Mouse (Mus musculus) embryonic facial prominence, embryonic 14.5 days (tissue): Measurements from ENCODE around the gene Stox2. TPM values are rescaled to one million over a fixed set of nuclear protein-coding genes. Genes with fewer than 3 reads are reported as not detected.

Experiments
- ATAC-seq: fragments of 200-750 bp; cut with Nextera tagmentation; 2 replicates; pipeline ENCODE4 v1.8.0; 2017; ENCODE audit warnings: low read depth, moderate number of reproducible peaks, moderate TSS enrichment
- DNase-seq: peaks from one replicate; pipeline ENCODE4 v3.0.0-alpha.2; 2015; ENCODE audit warnings: low spot score
- H3K27ac ChIP-seq: fragments of 300-500 bp; sonication (generic); replicated peaks from 2 replicates; pipeline ENCODE4 v1.5.1; 2014; ENCODE audit warnings: low read depth, mild to moderate bottlenecking, low read length, moderate library complexity
- H3K27me3 ChIP-seq: fragments of 300-500 bp; sonication (generic); replicated peaks from 2 replicates; pipeline ENCODE4 v1.6.1; 2014; ENCODE audit warnings: low read length; ENCODE audit not compliant: control insufficient read depth, insufficient read depth
- H3K36me3 ChIP-seq: fragments of 300-500 bp; sonication (generic); 2 replicates; pipeline ENCODE4 v1.6.1; 2014; ENCODE audit warnings: low read length, mixed read lengths; ENCODE audit not compliant: control insufficient read depth, insufficient read depth
- H3K4me1 ChIP-seq: fragments of 300-500 bp; sonication (generic); 2 replicates; pipeline ENCODE4 v1.6.1; 2014; ENCODE audit warnings: antibody characterized with exemption, low read length; ENCODE audit not compliant: control insufficient read depth, insufficient read depth
- H3K4me2 ChIP-seq: fragments of 300-500 bp; sonication (generic); 2 replicates; pipeline ENCODE4 v1.6.1; 2014; ENCODE audit warnings: low read depth, mild to moderate bottlenecking, low read length, moderate library complexity, mixed read lengths
- H3K4me3 ChIP-seq: fragments of 300-500 bp; sonication (generic); 2 replicates; pipeline ENCODE4 v1.5.1; 2014; ENCODE audit warnings: low read depth, mild to moderate bottlenecking, low read length
- H3K9ac ChIP-seq: fragments of 300-500 bp; sonication (generic); 2 replicates; pipeline ENCODE4 v1.6.1; 2014; ENCODE audit warnings: low read depth, mild to moderate bottlenecking, low read length, moderate library complexity, mixed read lengths
- H3K9me3 ChIP-seq: fragments of 300-500 bp; sonication (generic); 2 replicates; pipeline ENCODE4 v1.6.1; 2016; ENCODE audit warnings: low read length; ENCODE audit not compliant: control insufficient read depth
- whole genome bisulfite sequencing: fragments of 180-500 bp; shearing (Covaris S2); extraction: QIAGEN DNeasy Blood & Tissue Kit; methylation state at CpG from one replicate; pipeline ENCODE4 v1.1.7; 2014; 5-methylcytosine and 5-hydroxymethylcytosine counted together
- polyA plus RNA-seq: library from polyadenylated mRNA; unstranded; fragments of >200 nt; fragmentation: Nextera tagmentation; extraction: Ambion mirVana; gene quantifications from 2 replicates; pipeline ENCODE4 v1.2.1, GENCODE M21; 2014

Gene Stox2
- polyA plus RNA-seq, 1 experiment from 2014 or later: 14.2 TPM

DNA sequence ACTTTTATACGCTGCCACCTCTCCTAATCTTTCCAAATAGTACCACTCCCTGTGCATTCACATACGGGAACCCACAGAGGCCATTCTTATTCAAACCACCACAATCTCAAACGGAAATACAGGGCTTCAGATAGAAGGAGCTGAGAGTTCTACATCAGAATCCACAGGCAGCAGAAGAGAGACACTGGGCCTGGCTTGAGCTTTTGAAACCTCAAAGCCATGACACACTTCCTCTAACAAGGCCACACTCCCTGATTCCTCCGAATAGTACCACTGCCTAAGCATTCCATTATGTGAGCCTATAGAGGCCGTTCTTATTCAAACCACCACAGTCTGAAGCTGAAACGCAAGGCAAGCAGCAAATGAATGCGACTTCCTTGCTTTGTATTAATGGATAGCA, 69.5 kb downstream of the Stox2 start:
- H3K4me1 ChIP-seq: peaks cover 8% of the 10 kb centered on the region; the same call in 1 of the 2 replicates
- no peaks in the 10 kb centered on the region for H3K27me3 ChIP-seq
- no peak for DNase-seq
- ATAC-seq: no peak
- WGBS: 92% methylated on average over 7 of the region's 7 CpGs
- no peaks in the 10 kb centered on the region for H3K9me3 ChIP-seq
- no peak overlapping the region for H3K4me2 ChIP-seq
- no peak overlapping the region for H3K9ac ChIP-seq
- H3K4me3 ChIP-seq: no peak overlapping the region
- no peak overlapping the region for H3K27ac ChIP-seq
- H3K36me3 ChIP-seq: no peaks in the 10 kb centered on the region

- 79% methylated on average over 7 of the region's 7 CpGs for WGBS
These were observed 72.4 kb downstream of the Stox2 start for GRCm38 (mm10) chr8:47373757-47374156.

DNA sequence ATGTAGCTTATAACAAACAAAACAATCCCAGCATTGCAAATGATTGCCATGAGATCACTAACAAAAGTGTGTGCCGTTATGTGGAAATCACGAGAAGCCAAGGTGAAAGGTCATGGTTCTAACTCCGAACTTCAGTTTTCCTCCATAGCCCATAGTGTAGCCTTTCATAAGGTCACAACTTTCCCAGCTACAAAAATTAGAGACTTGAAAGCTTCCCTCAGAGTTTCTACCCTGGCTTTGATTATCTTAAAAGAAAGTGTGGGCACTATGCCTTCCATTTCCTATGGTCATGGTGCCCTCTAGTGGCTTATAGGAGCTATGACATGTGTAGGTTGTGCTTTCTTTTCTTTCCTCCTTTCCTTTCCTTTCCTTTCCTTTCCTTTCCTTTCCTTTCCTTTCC, 74.6 kb downstream of the Stox2 start:
- no peaks in the 10 kb centered on the region for H3K36me3 ChIP-seq
- 30% methylated on average over 3 of the region's 3 CpGs for WGBS
- no peak overlapping the region for H3K4me2 ChIP-seq
- H3K27ac ChIP-seq: 0 out of 2 replicates have a peak overlapping the region, but pooled peaks have one; percentile 3
- H3K9me3 ChIP-seq: peaks cover under 1% of the 10 kb centered on the region; the same call in 1 of the 2 replicates
- no peak overlapping the region for H3K4me3 ChIP-seq
- H3K4me1 ChIP-seq: no peaks in the 10 kb centered on the region
- no peak for ATAC-seq
- no peak overlapping the region for H3K9ac ChIP-seq
- no peaks in the 10 kb centered on the region for H3K27me3 ChIP-seq
- DNase-seq: peak; percentile 67

More at GRCm38 (mm10) chr8:47373757-47374156, 72.4 kb downstream of the Stox2 start:
- ATAC-seq (no peak), DNase-seq (no peak)
- no peak overlapping the region for H3K9ac ChIP-seq
- H3K4me3 ChIP-seq: no peak overlapping the region
- no peaks in the 10 kb centered on the region for H3K9me3 ChIP-seq
- H3K4me1 ChIP-seq: no peaks in the 10 kb centered on the region
- H3K27me3 ChIP-seq: no peaks in the 10 kb centered on the region
- no peaks in the 10 kb centered on the region for H3K36me3 ChIP-seq
- no peak overlapping the region for H3K4me2 ChIP-seq
- H3K27ac ChIP-seq: no peak overlapping the region

- Histone ChIP-seq H3K36me3 (no peaks in the 10 kb centered on the region), H3K27me3 (no peaks in the 10 kb centered on the region), H3K27ac (0 out of 2 replicates have a peak overlapping the region, but pooled peaks have one; percentile 3), H3K4me2 (no peak overlapping the region), H3K4me3 (no peak overlapping the region), H3K4me1 (no peaks in the 10 kb centered on the region), H3K9me3 (peaks cover 4% of the 10 kb centered on the region; the same call in 1 of the 2 replicates), H3K9ac (no peak overlapping the region)
- DNase-seq (no peak), ATAC-seq (no peak)
- WGBS: 71% methylated on average over 3 of the region's 3 CpGs
These were observed 75.1 kb downstream of the Stox2 start for GRCm38 (mm10) chr8:47371081-47371480.

- WGBS: 24% methylated on average over 15 of the region's 15 CpGs
- no peaks in the 10 kb centered on the region for H3K4me1 ChIP-seq
- H3K4me2 ChIP-seq: no peak overlapping the region
- H3K27ac ChIP-seq: no peak overlapping the region
- peaks cover 4% of the 10 kb centered on the region; the same call in 1 of the 2 replicates for H3K9me3 ChIP-seq
- H3K4me3 ChIP-seq: no peak overlapping the region
- ATAC-seq (peak; percentile 78), DNase-seq (peak; percentile 92)
- H3K36me3 ChIP-seq: no peaks in the 10 kb centered on the region
- no peaks in the 10 kb centered on the region for H3K27me3 ChIP-seq
- H3K9ac ChIP-seq: no peak overlapping the region
These were observed 75.6 kb downstream of the Stox2 start for GRCm38 (mm10) chr8:47370421-47371080.

DNA sequence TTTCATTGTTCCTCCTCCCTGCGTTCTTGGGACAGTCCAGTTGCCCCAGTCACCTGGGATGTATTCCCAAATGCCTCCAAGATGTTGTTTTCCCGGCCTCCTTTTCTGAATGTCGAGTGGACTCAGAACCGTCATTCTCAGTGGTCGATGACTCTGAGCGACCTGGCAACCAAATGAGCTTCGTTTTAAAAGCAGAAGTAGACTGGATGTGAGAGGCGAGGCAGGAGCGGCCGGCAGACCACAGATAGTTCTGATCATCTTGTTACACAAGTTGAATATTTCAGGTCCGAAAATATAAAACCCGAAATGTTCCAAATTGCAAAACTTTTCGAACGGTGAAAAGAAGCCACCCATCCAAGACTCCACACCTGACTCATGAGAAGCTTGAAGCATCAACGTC, 76.2 kb downstream of the Stox2 start:
- Histone ChIP-seq H3K4me1 (no peaks in the 10 kb centered on the region), H3K36me3 (no peaks in the 10 kb centered on the region), H3K4me3 (no peak overlapping the region), H3K27ac (no peak overlapping the region), H3K9ac (0 out of 2 replicates have a peak overlapping the region, but pooled peaks have one; percentile 9), H3K9me3 (peaks cover 4% of the 10 kb centered on the region; the same call in 1 of the 2 replicates), H3K27me3 (no peaks in the 10 kb centered on the region), H3K4me2 (no peak overlapping the region)
- 82% methylated on average over 15 of the region's 15 CpGs for WGBS
- no peak for DNase-seq
- no peak for ATAC-seq

GRCm38 (mm10) chr8:47369044-47369769, 77.0 kb downstream of the Stox2 start:
- DNase-seq: no peak
- peaks cover 4% of the 10 kb centered on the region; the same call in 1 of the 2 replicates for H3K9me3 ChIP-seq
- H3K27me3 ChIP-seq: no peaks in the 10 kb centered on the region
- 0 out of 2 replicates have a peak, but pooled peaks have one; percentile 30 for ATAC-seq
- H3K9ac ChIP-seq: no peak overlapping the region
- no peaks in the 10 kb centered on the region for H3K4me1 ChIP-seq
- H3K4me2 ChIP-seq: no peak overlapping the region
- 48% methylated on average over 16 of the region's 16 CpGs for WGBS
- H3K4me3 ChIP-seq: no peak overlapping the region
- no peaks in the 10 kb centered on the region for H3K36me3 ChIP-seq
- no peak overlapping the region for H3K27ac ChIP-seq

DNA sequence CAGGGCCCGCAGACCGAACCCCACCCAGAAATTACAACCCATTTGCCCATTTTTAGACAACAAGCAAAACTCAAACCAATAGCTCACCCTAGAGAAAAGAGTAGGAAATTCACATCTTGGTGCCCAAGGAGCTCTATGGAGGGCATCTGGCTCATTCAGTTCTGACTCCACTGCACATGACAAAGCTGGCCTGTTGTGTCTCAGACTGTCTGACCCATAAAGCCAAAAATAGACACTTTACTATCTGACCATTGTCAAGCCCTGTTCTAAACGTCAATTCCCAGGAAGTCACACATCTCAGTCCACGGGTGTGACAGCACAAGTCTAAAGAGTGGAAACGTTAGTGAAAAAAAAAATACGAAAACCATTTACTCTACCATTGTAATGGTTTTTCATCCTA, 79.1 kb downstream of the Stox2 start:
- no peaks in the 10 kb centered on the region for H3K4me1 ChIP-seq
- no peaks in the 10 kb centered on the region for H3K36me3 ChIP-seq
- peaks cover 4% of the 10 kb centered on the region; the same call in 1 of the 2 replicates for H3K9me3 ChIP-seq
- no peak overlapping the region for H3K9ac ChIP-seq
- H3K4me2 ChIP-seq: no peak overlapping the region
- ATAC-seq: no peak
- DNase-seq: no peak
- no peaks in the 10 kb centered on the region for H3K27me3 ChIP-seq
- no peak overlapping the region for H3K27ac ChIP-seq
- H3K4me3 ChIP-seq: no peak overlapping the region
- WGBS: 82% methylated on average over 6 of the region's 6 CpGs
